Mouse (Mus musculus) C2C12 (cell line): Measurements from ENCODE around the gene Mitf.

Experiments
- CEBPB ChIP-seq: IDR thresholded peaks from one replicate; pipeline ENCODE4 v1.6.1; 2011; ENCODE audit warnings: low read depth, mild to moderate bottlenecking, control low read depth, moderate library complexity
- CTCF ChIP-seq: IDR thresholded peaks from one replicate; pipeline ENCODE4 v1.5.1; 2011; ENCODE audit not compliant: control insufficient read depth, insufficient read depth, insufficient read length
- FOSL1 ChIP-seq: IDR thresholded peaks from one replicate; pipeline ENCODE4 v1.8.0; 2011; ENCODE audit warnings: mild to moderate bottlenecking, low read length; ENCODE audit not compliant: poor library complexity, insufficient read depth, severe bottlenecking
- MAX ChIP-seq: IDR thresholded peaks from one replicate; pipeline ENCODE4 v1.6.1; 2011; ENCODE audit warnings: mild to moderate bottlenecking, control low read depth
- MYOD1 ChIP-seq: IDR thresholded peaks from one replicate; pipeline ENCODE4 v1.6.1; 2011; ENCODE audit warnings: low read depth; ENCODE audit not compliant: control insufficient read depth, insufficient read length
- MYOG ChIP-seq: IDR thresholded peaks from one replicate; pipeline ENCODE4 v1.6.1; 2011; ENCODE audit not compliant: control insufficient read depth, insufficient read length; ENCODE audit errors: extremely low read depth
- USF1 ChIP-seq: IDR thresholded peaks from one replicate; pipeline ENCODE4 v1.6.1; 2011; ENCODE audit warnings: low read depth, mild to moderate bottlenecking, control low read depth, moderate library complexity

- TF ChIP-seq USF1 (no peak), CTCF (no peak), MYOG (no peak), FOSL1 (no peak), CEBPB (no peak), MAX (no peak), MYOD1 (no peak)
These were observed 15.0 kb downstream of the Mitf start for GRCm38 (mm10) chr6:97821811-97822210.
